17 mouse cellular contexts compared by ENCODE assay signal in genomic region chr1:165327831-165328230, GRCm38 (mm10). TPM values are rescaled to one million over a fixed set of nuclear protein-coding genes. Genes with fewer than 3 reads are reported as not detected.
DNase-seq lines count a peak whose midpoint lies in the region; ATAC-seq and TF ChIP-seq lines count a peak whose summit lies in the region.
"Had no signal": no experiment of that assay in that cellular context is flagged by ENCODE, and none has a peak within 500 bp of the region (broad histone marks: within the 10 kb centered on the region; RNA-seq: fewer than 3 reads in every experiment).

No protein-coding gene starts in this region.

- no peak overlapping the region for H3K9ac ChIP-seq in limb, embryonic 12.5 days (replicated peaks)
- H3K9ac ChIP-seq: forebrain, embryonic 12.5 days; heart, embryonic 12.5 days; liver, embryonic 15.5 days had no signal

- WGBS in limb, embryonic 12.5 days: 23% methylated on average over 5 of the region's 5 CpGs

- TF ChIP-seq CTCF in gastrocnemius, adult 2 months (IDR thresholded peaks at IDR 0.05): no peak

- DNase-seq in gastrocnemius, adult 2 months: no peak
- DNase-seq in gastrocnemius, postnatal 14 days: no peak
- peak; percentile 39 for DNase-seq in adrenal gland, postnatal 10 days
- peak; percentile 40 for DNase-seq in embryo, embryonic 11 days
- DNase-seq in frontal cortex, postnatal 25 days (ENCODE audit: low spot score in 2 of 2): no peak
- no peak for DNase-seq in thymus, postnatal 36 days
- DNase-seq: cerebellum, adult 2 months; heart, postnatal 4 days; kidney, adult 9 months; kidney, postnatal 4 days; lung, postnatal 14 days; thymus, postnatal 25 days had no signal

- peaks cover 25% of the 10 kb centered on the region for H3K36me3 ChIP-seq in limb, embryonic 12.5 days

- no peak overlapping the region for H3K4me2 ChIP-seq in limb, embryonic 12.5 days
- H3K4me2 ChIP-seq: forebrain, embryonic 12.5 days; heart, embryonic 12.5 days; liver, embryonic 15.5 days had no signal

- H3K27ac ChIP-seq in gastrocnemius, adult 2 months: peak overlapping the region; percentile 28; the same call in 1 of the 2 replicates
- H3K27ac ChIP-seq in limb, embryonic 12.5 days: peak overlapping the region; percentile 41
- H3K27ac ChIP-seq: forebrain, embryonic 12.5 days; liver, embryonic 15.5 days had no signal

- H3K4me1 ChIP-seq in limb, embryonic 12.5 days (replicated peaks): peaks cover 16% of the 10 kb centered on the region
- H3K4me1 ChIP-seq: forebrain, embryonic 12.5 days had no signal

- intact Hi-C loops in gastrocnemius, adult 2 months (cut with DNase I): no loop called here
- intact Hi-C loops in gastrocnemius, postnatal 14 days (cut with DNase I; ENCODE audit: low total_unique reads): no loop called here

- no peaks in the 10 kb centered on the region for H3K9me3 ChIP-seq in limb, embryonic 12.5 days
- H3K9me3 ChIP-seq: forebrain, embryonic 12.5 days; heart, embryonic 12.5 days; liver, embryonic 15.5 days had no signal

- no peaks in the 10 kb centered on the region for H3K27me3 ChIP-seq in limb, embryonic 12.5 days
- H3K27me3 ChIP-seq: forebrain, embryonic 12.5 days; heart, embryonic 12.5 days; liver, embryonic 15.5 days; Patski had no signal

- peak; percentile 63 for ATAC-seq in limb, embryonic 12.5 days (ENCODE audit: insufficient number of reproducible peaks, insufficient read depth, low FRiP score, low TSS enrichment, low read depth)
- ATAC-seq: Patski had no signal

- no peak overlapping the region for H3K4me3 ChIP-seq in gastrocnemius, adult 2 months
- no peak overlapping the region for H3K4me3 ChIP-seq in limb, embryonic 12.5 days (replicated peaks)
- H3K4me3 ChIP-seq: forebrain, embryonic 12.5 days; heart, embryonic 12.5 days; liver, embryonic 15.5 days had no signal

RNA-seq across cellular contexts. Expression of gene Gpr161, which starts 32.2 kb away (rescaled TPM):
- total RNA-seq in gastrocnemius, adult 2 months (2021): 1 to 10 TPM; 1.0 to 1.3 TPM
- total RNA-seq in gastrocnemius, postnatal 14 days (2021): 1 to 10 TPM; 2.5 to 3.0 TPM
- 1 to 10 TPM; 2.3 to 3.3 TPM for total RNA-seq in adrenal gland, postnatal 10 days (2021)
- polyA plus RNA-seq in limb, embryonic 12.5 days (2016; fragmentation: Nextera tagmentation; extraction: Ambion mirVana): 2.2 and 2.3 TPM in 2 replicates

Comparison
In these comparisons a context has a peak if more than half of its experiments do, and no peak if none do; other contexts are left out.
1. DNase-seq: peak in adrenal gland, postnatal 10 days (single experiment) and embryo, embryonic 11 days (single experiment); none in gastrocnemius, adult 2 months (single experiment), gastrocnemius, postnatal 14 days (single experiment), frontal cortex, postnatal 25 days (0 of 2) and thymus, postnatal 36 days (0 of 2).